Mouse (Mus musculus) stomach, postnatal 0 days (tissue): Measurements from ENCODE around the gene Pkhd1. TPM values are rescaled to one million over a fixed set of nuclear protein-coding genes. Genes with fewer than 3 reads are reported as not detected.

Source experiments
- ATAC-seq: fragments of 200-750 bp; cut with Nextera tagmentation; 2 replicates; pipeline ENCODE4 v1.8.0; 2017; ENCODE audit not compliant: low FRiP score, low TSS enrichment
- DNase-seq: peaks from one replicate; pipeline ENCODE4 v3.0.0-alpha.2; 2016; ENCODE audit warnings: low spot score
- H3K27ac ChIP-seq: fragments of 300-500 bp; sonication (generic); replicated peaks from 2 replicates; pipeline ENCODE4 v1.5.1; 2014; ENCODE audit warnings: mild to moderate bottlenecking, control low read depth
- H3K27me3 ChIP-seq: fragments of 300-500 bp; sonication (generic); 2 replicates; pipeline ENCODE4 v1.6.1; 2014; ENCODE audit warnings: low read length; ENCODE audit not compliant: control insufficient read depth, insufficient read depth
- H3K36me3 ChIP-seq: fragments of 300-500 bp; sonication (generic); 2 replicates; pipeline ENCODE4 v1.6.1; 2014; ENCODE audit warnings: low read length, mixed read lengths; ENCODE audit not compliant: control insufficient read depth, insufficient read depth
- H3K4me1 ChIP-seq: fragments of 300-500 bp; sonication (generic); replicated peaks from 2 replicates; pipeline ENCODE4 v1.6.1; 2014; ENCODE audit warnings: antibody characterized with exemption; ENCODE audit not compliant: control insufficient read depth, insufficient read depth
- H3K4me2 ChIP-seq: fragments of 300-500 bp; sonication (generic); replicated peaks from 2 replicates; pipeline ENCODE4 v1.6.1; 2014; ENCODE audit warnings: low read depth, mild to moderate bottlenecking, control low read depth, moderate library complexity
- H3K4me3 ChIP-seq: fragments of 300-500 bp; sonication (generic); 2 replicates; pipeline ENCODE4 v1.5.1; 2014; ENCODE audit warnings: low read depth, low read length, control low read depth
- H3K9ac ChIP-seq: fragments of 300-500 bp; sonication (generic); 2 replicates; pipeline ENCODE4 v1.6.1; 2014; ENCODE audit warnings: mild to moderate bottlenecking, low read length, control low read depth, mixed read lengths
- H3K9me3 ChIP-seq: fragments of 300-500 bp; sonication (generic); 2 replicates; pipeline ENCODE4 v1.6.1; 2016; ENCODE audit warnings: low read length; ENCODE audit not compliant: control insufficient read depth
- CTCF ChIP-seq: IDR thresholded peaks from 2 replicates; pipeline ENCODE4 v1.5.1; 2016; ENCODE audit warnings: antibody characterized with exemption, low read depth, mild to moderate bottlenecking, moderate library complexity
- EP300 ChIP-seq: optimal IDR thresholded peaks from 2 replicates; pipeline ENCODE3; 2016; ENCODE audit warnings: antibody characterized with exemption
- WGBS: fragments of 180-500 bp; shearing (Covaris S2); extraction: QIAGEN DNeasy Blood & Tissue Kit; methylation state at CpG from one replicate; pipeline ENCODE4 v1.1.7; 2014; 5-methylcytosine and 5-hydroxymethylcytosine counted together
- polyA plus RNA-seq: library from polyadenylated mRNA; unstranded; fragments of >200 nt; fragmentation: Nextera tagmentation; extraction: Ambion mirVana; gene quantifications from 2 replicates; pipeline ENCODE4 v1.2.1, GENCODE M21; 2015

The Pkhd1 gene
- polyA plus RNA-seq, 1 experiment from 2014 or later, result 0.39 TPM

- Histone ChIP-seq H3K4me1 (no peaks in the 10 kb centered on the region), H3K9me3 (no peaks in the 10 kb centered on the region), H3K36me3 (no peaks in the 10 kb centered on the region), H3K4me3 (no peak overlapping the region), H3K4me2 (no peak overlapping the region), H3K27ac (no peak overlapping the region), H3K27me3 (no peaks in the 10 kb centered on the region), H3K9ac (no peak overlapping the region)
- no peak for TF ChIP-seq CTCF
- WGBS, result 67% methylated on average over 5 of the region's 5 CpGs
- ATAC-seq (no peak), DNase-seq (no peak)
Observed at GRCm38 (mm10) chr1:20409411-20409967, 208.4 kb downstream of the Pkhd1 start.

- Histone ChIP-seq H3K9ac (no peak overlapping the region), H3K27ac (no peak overlapping the region), H3K4me3 (no peak overlapping the region), H3K36me3 (no peaks in the 10 kb centered on the region), H3K4me2 (no peak overlapping the region), H3K27me3 (no peaks in the 10 kb centered on the region), H3K4me1 (no peaks in the 10 kb centered on the region), H3K9me3 (no peaks in the 10 kb centered on the region)
- TF ChIP-seq EP300 (no peak), CTCF (no peak)
- no peak for ATAC-seq
- WGBS, result 41% methylated on average over 4 of the region's 4 CpGs
- no peak for DNase-seq
Observed at GRCm38 (mm10) chr1:20398319-20398718, 219.5 kb downstream of the Pkhd1 start.

- no peaks in the 10 kb centered on the region for H3K36me3 ChIP-seq
- H3K4me2 ChIP-seq, result no peak overlapping the region
- H3K9ac ChIP-seq, result no peak overlapping the region
- H3K9me3 ChIP-seq, result no peaks in the 10 kb centered on the region
- no peaks in the 10 kb centered on the region for H3K27me3 ChIP-seq
- DNase-seq (peak; percentile 14), ATAC-seq (no peak)
- no peaks in the 10 kb centered on the region for H3K4me1 ChIP-seq
- no peak overlapping the region for H3K4me3 ChIP-seq
- H3K27ac ChIP-seq, result no peak overlapping the region
- 37% methylated on average over 1 of the region's 1 CpGs for WGBS
- no peak for TF ChIP-seq EP300
- TF ChIP-seq CTCF, result no peak
Observed at GRCm38 (mm10) chr1:20364437-20364836, 253.4 kb downstream of the Pkhd1 start.

GRCm38 (mm10) chr1:20344651-20345050 lies 273.2 kb downstream of the Pkhd1 start:
- Histone ChIP-seq H3K9me3 (no peaks in the 10 kb centered on the region), H3K4me1 (no peaks in the 10 kb centered on the region), H3K27ac (no peak overlapping the region), H3K4me3 (no peak overlapping the region), H3K4me2 (no peak overlapping the region), H3K27me3 (no peaks in the 10 kb centered on the region), H3K36me3 (no peaks in the 10 kb centered on the region), H3K9ac (no peak overlapping the region)
- ATAC-seq, result no peak
- TF ChIP-seq EP300 (no peak), CTCF (no peak)
- no peak for DNase-seq
- WGBS, result 63% methylated on average over 3 of the region's 3 CpGs

GRCm38 (mm10) chr1:20311485-20311884 lies 306.4 kb downstream of the Pkhd1 start:
- H3K9me3 ChIP-seq, result no peaks in the 10 kb centered on the region
- no peak overlapping the region for H3K9ac ChIP-seq
- no peak for TF ChIP-seq EP300
- peak; percentile 80 for TF ChIP-seq CTCF
- no peak overlapping the region for H3K27ac ChIP-seq
- ATAC-seq (no peak), DNase-seq (peak; percentile 44)
- H3K27me3 ChIP-seq, result no peaks in the 10 kb centered on the region
- H3K4me1 ChIP-seq, result no peaks in the 10 kb centered on the region
- no peak overlapping the region for H3K4me2 ChIP-seq
- 3% methylated on average over 2 of the region's 2 CpGs for WGBS
- H3K4me3 ChIP-seq, result no peak overlapping the region
- H3K36me3 ChIP-seq, result no peaks in the 10 kb centered on the region

- Histone ChIP-seq H3K4me3 (no peak overlapping the region), H3K27ac (no peak overlapping the region), H3K9me3 (no peaks in the 10 kb centered on the region), H3K27me3 (no peaks in the 10 kb centered on the region), H3K36me3 (no peaks in the 10 kb centered on the region), H3K4me1 (no peaks in the 10 kb centered on the region), H3K4me2 (no peak overlapping the region), H3K9ac (no peak overlapping the region)
- WGBS, result 60% methylated on average over 6 of the region's 6 CpGs
- DNase-seq (no peak), ATAC-seq (no peak)
- TF ChIP-seq EP300 (no peak), CTCF (no peak)
Observed at GRCm38 (mm10) chr1:20310925-20311324, 306.9 kb downstream of the Pkhd1 start.
